Mouse (Mus musculus) heart, postnatal 25 days (tissue): ENCODE results near the gene 1700003F12Rik. TPM values are rescaled to one million over a fixed set of nuclear protein-coding genes. Genes with fewer than 3 reads are reported as not detected.

Experiments used
- DNase-seq: peaks from one replicate; pipeline ENCODE4 v3.0.0; 2022; ENCODE audit warnings: low spot score
- intact Hi-C: fragments of 180-260 bp; cut with DNase I; formaldehyde crosslinking; loops from one replicate; pipeline ENCODE4 v1.15.1; 2025
- total RNA-seq, 2 experiments: library from RNA; stranded (reverse); gene quantifications; 2 replicates each; pipeline ENCODE4 v1.2.3; 2021

1700003F12Rik gene
- total RNA-seq, result not detected

GRCm38 (mm10) chr2:154546711-154547110 lies at the start of gene 1700003F12Rik:
1700003F12Rik (plus strand) TSS chr2:154547085.
- intact Hi-C loops, result no loop called here
- no peak for DNase-seq

- intact Hi-C loops, result no loop called here
- no peak for DNase-seq
These were observed 48.3 kb upstream of the 1700003F12Rik start for GRCm38 (mm10) chr2:154498571-154498970.

- no peak for DNase-seq
These were observed 47.1 kb upstream of the 1700003F12Rik start for GRCm38 (mm10) chr2:154499717-154500247.

GRCm38 (mm10) chr2:154500758-154501157 lies 46.1 kb upstream of the 1700003F12Rik start:
- intact Hi-C loops, result no loop called here
- no peak for DNase-seq

More at GRCm38 (mm10) chr2:154499717-154500247, 47.1 kb upstream of the 1700003F12Rik start:
- intact Hi-C loops, result no loop called here

GRCm38 (mm10) chr2:154507076-154507475 lies 39.8 kb upstream of the 1700003F12Rik start:
- no peak for DNase-seq
- intact Hi-C loops, result no loop called here

GRCm38 (mm10) chr2:154507566-154508283 lies 39.2 kb upstream of the 1700003F12Rik start:
- intact Hi-C loops, result no loop called here
- no peak for DNase-seq

GRCm38 (mm10) chr2:154508450-154508849 lies 38.4 kb upstream of the 1700003F12Rik start:
- intact Hi-C loops, result no loop called here
- DNase-seq, result no peak

- intact Hi-C loops, result no loop called here
These were observed 36.7 kb upstream of the 1700003F12Rik start for GRCm38 (mm10) chr2:154510141-154510540.

GRCm38 (mm10) chr2:154516944-154517343 lies 29.9 kb upstream of the 1700003F12Rik start:
- DNase-seq, result no peak
- intact Hi-C loops, result no loop called here

More at GRCm38 (mm10) chr2:154510141-154510540, 36.7 kb upstream of the 1700003F12Rik start:
- no peak for DNase-seq

DNA sequence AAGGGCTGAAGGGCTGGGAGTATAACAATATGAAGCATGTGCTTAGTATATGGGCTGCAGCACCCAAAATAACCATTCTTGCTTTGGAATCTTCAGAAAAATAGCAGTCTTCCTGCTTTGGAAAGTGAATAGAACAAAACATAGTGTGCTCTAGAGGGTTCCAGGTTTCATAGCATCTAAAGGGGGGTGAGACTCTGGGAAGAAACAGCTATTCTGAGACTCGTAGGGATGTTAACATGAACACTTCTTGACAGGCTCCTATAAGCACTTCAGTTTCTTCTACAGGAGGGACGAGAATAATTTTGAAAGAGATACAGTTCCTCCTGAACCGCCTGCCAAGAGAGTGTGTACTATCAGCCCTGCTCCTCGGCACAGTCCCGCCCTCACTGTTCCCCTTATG lies 29.5 kb upstream of the 1700003F12Rik start:
- DNase-seq, result no peak
- intact Hi-C loops, result no loop called here

DNA sequence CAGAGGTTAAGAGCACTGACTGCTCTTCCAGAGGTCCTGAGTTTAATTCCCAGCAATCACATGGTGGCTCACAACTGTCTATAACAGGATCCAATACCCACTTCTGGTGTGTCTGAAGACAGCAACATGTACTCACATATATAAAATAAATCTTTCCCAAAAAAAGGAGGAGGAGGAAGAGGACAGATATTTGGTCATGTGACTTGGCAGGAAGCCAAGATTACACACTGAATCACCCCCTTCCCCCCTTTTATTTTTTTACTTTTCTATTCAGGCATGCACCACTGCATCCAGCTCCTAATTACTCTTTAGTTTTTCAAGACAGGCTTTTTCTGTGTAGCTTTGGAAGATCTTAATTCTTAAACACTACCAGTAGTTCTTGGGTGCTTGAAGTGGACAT lies 25.4 kb upstream of the 1700003F12Rik start:
- DNase-seq, result no peak
- intact Hi-C loops, result no loop called here

- DNase-seq, result no peak
- intact Hi-C loops, result no loop called here
These were observed 24.6 kb upstream of the 1700003F12Rik start for GRCm38 (mm10) chr2:154522334-154522733.

DNA sequence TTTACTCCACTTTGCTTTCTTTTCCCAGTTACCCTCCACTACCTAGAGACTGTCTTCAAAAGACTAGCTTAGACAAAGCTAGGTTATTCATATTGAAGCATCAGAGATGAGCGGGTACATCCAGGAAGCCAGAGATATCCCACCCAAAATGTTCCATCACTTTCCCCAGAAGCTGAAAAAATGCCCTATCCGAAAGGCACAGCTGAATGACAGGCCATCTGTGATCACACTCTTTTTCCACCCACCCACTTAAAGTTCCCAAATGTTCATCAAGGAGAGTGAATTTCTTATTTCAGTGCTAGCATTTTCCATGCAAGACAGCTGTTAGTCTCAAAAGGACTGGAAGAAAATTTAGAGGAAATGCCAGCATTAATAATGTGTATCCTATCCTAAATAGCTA lies 21.6 kb upstream of the 1700003F12Rik start:
- intact Hi-C loops, result no loop called here
- DNase-seq, result no peak

DNA sequence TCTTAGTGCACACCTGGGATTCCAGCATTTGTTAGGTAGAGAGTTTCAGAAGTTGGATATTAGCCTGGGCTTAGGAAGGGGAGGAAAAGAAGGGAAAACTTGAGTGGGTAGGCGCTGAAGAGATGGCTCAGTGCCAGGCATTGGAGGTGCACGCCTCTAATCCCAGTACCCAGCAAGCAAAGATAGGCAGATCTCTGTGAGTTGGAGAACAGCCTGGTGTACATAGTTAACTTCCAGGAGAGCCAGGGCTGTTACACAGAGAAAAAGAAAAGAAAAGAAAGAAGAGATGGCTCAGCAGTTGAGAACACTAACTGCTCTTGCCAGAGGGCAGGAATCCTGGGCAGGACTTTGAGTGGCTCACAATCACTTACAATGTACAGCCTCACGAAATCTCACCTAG lies 20.4 kb upstream of the 1700003F12Rik start:
- DNase-seq, result no peak
- intact Hi-C loops, result no loop called here

GRCm38 (mm10) chr2:154532888-154533287 lies 14.0 kb upstream of the 1700003F12Rik start:
- DNase-seq, result no peak
- intact Hi-C loops, result no loop called here

- DNase-seq, result no peak
These were observed 12.1 kb upstream of the 1700003F12Rik start for GRCm38 (mm10) chr2:154534704-154535270.

DNA sequence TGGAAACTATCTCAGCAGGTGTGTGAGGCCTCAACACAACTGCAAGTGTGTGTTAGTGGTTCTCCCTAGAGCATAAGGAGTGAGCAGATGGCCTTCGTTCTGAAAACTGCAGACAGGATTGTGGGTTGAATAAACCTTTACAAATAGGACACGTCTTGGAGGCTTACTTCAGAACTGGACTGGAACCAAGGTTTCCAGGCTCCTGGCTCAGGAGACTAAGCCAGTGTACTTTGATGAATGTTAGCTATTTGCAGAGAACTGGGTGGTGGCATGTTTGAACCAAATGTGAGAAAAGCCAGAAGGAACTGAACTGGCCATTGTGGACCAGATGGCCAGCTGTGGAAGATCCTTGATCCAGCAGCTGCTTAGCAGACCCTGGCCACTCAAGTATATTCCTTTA lies 8.6 kb upstream of the 1700003F12Rik start:
- intact Hi-C loops, result no loop called here
- DNase-seq, result peak; percentile 31

More at GRCm38 (mm10) chr2:154534704-154535270, 12.1 kb upstream of the 1700003F12Rik start:
- intact Hi-C loops, result no loop called here

- intact Hi-C loops, result loop anchor here (1.0 kb wide), 1 partner anchor 121 kb away; no protein-coding TSS in a partner anchor
- DNase-seq, result no peak
These were observed 8.2 kb upstream of the 1700003F12Rik start for GRCm38 (mm10) chr2:154538710-154539109.

GRCm38 (mm10) chr2:154539720-154540119 lies 7.2 kb upstream of the 1700003F12Rik start:
- no peak for DNase-seq
- intact Hi-C loops, result loop anchor here (1.0 kb wide), 1 partner anchor 122 kb away; no protein-coding TSS in a partner anchor

DNA sequence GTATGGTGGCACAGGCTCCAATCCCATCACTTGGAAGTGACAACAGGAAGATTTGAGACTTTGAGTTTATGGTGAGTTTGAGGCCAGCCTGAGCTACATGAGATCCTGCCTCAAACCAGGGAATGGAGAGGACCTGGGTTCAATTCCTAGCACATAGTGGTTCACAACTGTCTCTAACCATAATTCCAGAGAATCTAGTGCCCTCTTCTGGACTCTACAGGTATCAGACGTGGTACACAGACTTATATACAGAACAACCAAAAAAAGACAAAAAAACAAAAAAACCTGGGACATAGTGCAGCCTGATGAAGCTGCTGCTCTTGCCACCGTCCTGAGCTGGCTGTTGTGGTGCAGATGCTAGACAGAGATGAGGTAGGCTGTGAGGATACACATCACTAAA lies 5.3 kb upstream of the 1700003F12Rik start:
- intact Hi-C loops, result no loop called here
- DNase-seq, result no peak
